Mouse (Mus musculus) intestine, postnatal 0 days (tissue): ENCODE results near the gene H2-Q6. TPM values are rescaled to one million over a fixed set of nuclear protein-coding genes. Genes with fewer than 3 reads are reported as not detected.
A peak's percentile ranks its signal among the peaks of the same experiment; 100 is the strongest.
"Not testable (repeated sequence)": the region's sequence is repeated elsewhere in the genome, so short reads cannot be mapped to it uniquely, and the experiment has no call there.

Experiments used
- ATAC-seq: fragments of 200-750 bp; cut with Nextera tagmentation; 2 replicates; pipeline ENCODE4 v1.8.0; 2017; ENCODE audit warnings: mild to moderate bottlenecking, moderate TSS enrichment, moderate library complexity
- H3K27ac ChIP-seq: fragments of 300-500 bp; sonication (generic); 2 replicates; pipeline ENCODE4 v1.5.1; 2014; ENCODE audit warnings: mild to moderate bottlenecking, low read depth, low read length, moderate library complexity
- H3K27me3 ChIP-seq: fragments of 300-500 bp; sonication (generic); replicated peaks from 2 replicates; pipeline ENCODE4 v1.6.1; 2014; ENCODE audit warnings: low read length, mixed read lengths; ENCODE audit not compliant: control insufficient read depth, insufficient read depth
- H3K36me3 ChIP-seq: fragments of 300-500 bp; sonication (generic); 2 replicates; pipeline ENCODE4 v1.6.1; 2014; ENCODE audit warnings: mild to moderate bottlenecking, moderate library complexity; ENCODE audit not compliant: control insufficient read depth, insufficient read depth
- H3K4me1 ChIP-seq: fragments of 300-500 bp; sonication (generic); replicated peaks from 2 replicates; pipeline ENCODE4 v1.6.1; 2014; ENCODE audit warnings: antibody characterized with exemption, low read length, mixed read lengths; ENCODE audit not compliant: control insufficient read depth, insufficient read depth
- H3K4me2 ChIP-seq: fragments of 300-500 bp; sonication (generic); replicated peaks from 2 replicates; pipeline ENCODE4 v1.6.1; 2014; ENCODE audit warnings: low read depth, mild to moderate bottlenecking, moderate library complexity
- H3K4me3 ChIP-seq: fragments of 300-500 bp; sonication (generic); 2 replicates; pipeline ENCODE4 v1.5.1; 2014; ENCODE audit warnings: low read depth, low read length
- H3K9ac ChIP-seq: fragments of 300-500 bp; sonication (generic); 2 replicates; pipeline ENCODE4 v1.6.1; 2014; ENCODE audit warnings: mild to moderate bottlenecking, low read depth, low read length
- H3K9me3 ChIP-seq: fragments of 300-500 bp; sonication (generic); 2 replicates; pipeline ENCODE4 v1.6.1; 2016; ENCODE audit warnings: mixed run types; ENCODE audit not compliant: control insufficient read depth
- CTCF ChIP-seq: sonication (generic); IDR thresholded peaks from 2 replicates; pipeline ENCODE4 v1.5.1; 2016; ENCODE audit warnings: low read depth, mild to moderate bottlenecking, control low read depth, antibody characterized with exemption, moderate library complexity
- WGBS: fragments of 180-500 bp; shearing (Covaris S2); extraction: QIAGEN DNeasy Blood & Tissue Kit; methylation state at CpG from one replicate; pipeline ENCODE4 v1.1.7; 2014; 5-methylcytosine and 5-hydroxymethylcytosine counted together
- polyA plus RNA-seq: library from polyadenylated mRNA; unstranded; fragments of >200 nt; fragmentation: Nextera tagmentation; extraction: Ambion mirVana; gene quantifications from 2 replicates; pipeline ENCODE4 v1.2.1, GENCODE M21; 2015

H2-Q6 gene
- polyA plus RNA-seq, 1 experiment from 2014 or later: 2.7 TPM

GRCm38 (mm10) chr17:35425474-35425873, 824 bp downstream of the H2-Q6 start:
- not testable (repeated sequence) for H3K9me3 ChIP-seq, H3K36me3 ChIP-seq, H3K27me3 ChIP-seq, H3K9ac ChIP-seq, H3K27ac ChIP-seq, H3K4me1 ChIP-seq, H3K4me3 ChIP-seq, ATAC-seq
- peak overlapping the region; percentile 70 for H3K4me2 ChIP-seq
- peak; percentile 30 for TF ChIP-seq CTCF
- WGBS: 29% methylated on average over 28 of the region's 28 CpGs

- H3K4me1 ChIP-seq, H3K4me3 ChIP-seq, H3K36me3 ChIP-seq, H3K4me2 ChIP-seq, H3K27ac ChIP-seq, H3K9ac ChIP-seq, H3K9me3 ChIP-seq, ATAC-seq, H3K27me3 ChIP-seq: not testable (repeated sequence)
- WGBS: 88% methylated on average over 6 of the region's 6 CpGs
Measured at GRCm38 (mm10) chr17:35428883-35429282, 4.2 kb downstream of the H2-Q6 start.

GRCm38 (mm10) chr17:35430671-35431070, 6.0 kb downstream of the H2-Q6 start:
- H3K9ac ChIP-seq, ATAC-seq, H3K36me3 ChIP-seq, H3K4me2 ChIP-seq, H3K27me3 ChIP-seq, H3K9me3 ChIP-seq, H3K27ac ChIP-seq, H3K4me1 ChIP-seq, H3K4me3 ChIP-seq: not testable (repeated sequence)
- 89% methylated on average over 6 of the region's 6 CpGs for WGBS

GRCm38 (mm10) chr17:35432167-35432566, 7.5 kb downstream of the H2-Q6 start:
- not testable (repeated sequence) for H3K9me3 ChIP-seq, ATAC-seq, H3K27ac ChIP-seq, H3K36me3 ChIP-seq, H3K27me3 ChIP-seq, H3K9ac ChIP-seq, H3K4me1 ChIP-seq, H3K4me2 ChIP-seq, H3K4me3 ChIP-seq
- WGBS: 88% methylated on average over 3 of the region's 3 CpGs

- ATAC-seq, H3K27me3 ChIP-seq, H3K9ac ChIP-seq, H3K36me3 ChIP-seq, H3K27ac ChIP-seq, H3K9me3 ChIP-seq, H3K4me1 ChIP-seq, H3K4me3 ChIP-seq, H3K4me2 ChIP-seq: not testable (repeated sequence)
- TF ChIP-seq CTCF: peak; percentile 78
- 13% methylated on average over 8 of the region's 8 CpGs for WGBS
Measured at GRCm38 (mm10) chr17:35434836-35435235, 10.2 kb downstream of the H2-Q6 start.

GRCm38 (mm10) chr17:35435577-35435976, 10.9 kb downstream of the H2-Q6 start:
- not testable (repeated sequence) for H3K4me1 ChIP-seq, ATAC-seq, H3K9ac ChIP-seq, H3K4me3 ChIP-seq, H3K4me2 ChIP-seq, H3K9me3 ChIP-seq, H3K27me3 ChIP-seq, H3K36me3 ChIP-seq, H3K27ac ChIP-seq
- 80% methylated on average over 3 of the region's 3 CpGs for WGBS

- H3K27ac ChIP-seq, H3K9me3 ChIP-seq, H3K27me3 ChIP-seq, H3K4me1 ChIP-seq, H3K9ac ChIP-seq, ATAC-seq, H3K4me3 ChIP-seq, H3K36me3 ChIP-seq, H3K4me2 ChIP-seq: not testable (repeated sequence)
- 67% methylated on average over 1 of the region's 1 CpGs for WGBS
Measured at GRCm38 (mm10) chr17:35437386-35437936, 12.8 kb downstream of the H2-Q6 start.

- H3K9me3 ChIP-seq, H3K4me3 ChIP-seq, ATAC-seq, H3K9ac ChIP-seq, H3K36me3 ChIP-seq, H3K27ac ChIP-seq, H3K4me1 ChIP-seq, H3K27me3 ChIP-seq: not testable (repeated sequence)
- H3K4me2 ChIP-seq: peak overlapping the region; percentile 81
- 74% methylated on average over 1 of the region's 3 CpGs for WGBS
Measured at GRCm38 (mm10) chr17:35438395-35438794, 13.7 kb downstream of the H2-Q6 start.
